Mouse (Mus musculus): Measurements from ENCODE around the gene Lamc2. TPM values are rescaled to one million over a fixed set of nuclear protein-coding genes. Genes with fewer than 3 reads are reported as not detected.

Lamc2 gene
- polyA plus RNA-seq, 1 experiment: 0.94 TPM

DNA sequence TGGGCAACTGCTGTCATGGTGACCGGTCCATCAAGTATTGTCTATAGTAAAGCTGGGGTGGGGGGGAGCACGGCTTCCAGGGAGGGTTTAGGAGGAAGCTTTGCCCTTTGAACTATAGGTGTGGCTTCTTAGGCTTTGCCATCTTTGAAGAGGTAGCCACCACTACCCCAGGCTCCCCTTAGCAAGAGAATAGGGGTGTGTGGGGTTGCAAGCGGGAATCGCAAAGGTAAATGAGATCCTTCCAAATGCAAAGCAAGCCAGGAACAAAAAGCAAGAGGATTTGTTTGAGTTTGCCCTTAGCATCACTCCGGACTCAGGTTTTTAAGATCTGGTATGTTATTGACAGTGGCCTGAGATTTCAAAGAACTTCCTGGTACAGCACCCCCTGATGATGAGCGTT, 90.9 kb downstream of the Lamc2 start:
- H3K4me1 ChIP-seq (ENCODE audit: control insufficient read depth, insufficient read depth, low read length): no peaks in the 10 kb centered on the region; the same call in 1 of the 2 replicates
- H3K4me3 ChIP-seq (ENCODE audit: control insufficient read depth, low read depth, low read length): no peak overlapping the region
- H3K36me3 ChIP-seq (ENCODE audit: control insufficient read depth, insufficient read depth, low read length): no peaks in the 10 kb centered on the region
- TF ChIP-seq CTCF (IDR thresholded peaks at IDR 0.05; ENCODE audit: control insufficient read depth, insufficient read depth, insufficient replicate concordance, low read depth, low read length) (no peak), POLR2A (IDR thresholded peaks at IDR 0.05; ENCODE audit: control insufficient read depth, low read depth, low read length) (no peak)
- no peaks in the 10 kb centered on the region for H3K27me3 ChIP-seq (ENCODE audit: control insufficient read depth, insufficient read depth, low read length)
- H3K27ac ChIP-seq (ENCODE audit: control insufficient read depth, insufficient read depth, low read depth, low read length): no peak overlapping the region

DNA sequence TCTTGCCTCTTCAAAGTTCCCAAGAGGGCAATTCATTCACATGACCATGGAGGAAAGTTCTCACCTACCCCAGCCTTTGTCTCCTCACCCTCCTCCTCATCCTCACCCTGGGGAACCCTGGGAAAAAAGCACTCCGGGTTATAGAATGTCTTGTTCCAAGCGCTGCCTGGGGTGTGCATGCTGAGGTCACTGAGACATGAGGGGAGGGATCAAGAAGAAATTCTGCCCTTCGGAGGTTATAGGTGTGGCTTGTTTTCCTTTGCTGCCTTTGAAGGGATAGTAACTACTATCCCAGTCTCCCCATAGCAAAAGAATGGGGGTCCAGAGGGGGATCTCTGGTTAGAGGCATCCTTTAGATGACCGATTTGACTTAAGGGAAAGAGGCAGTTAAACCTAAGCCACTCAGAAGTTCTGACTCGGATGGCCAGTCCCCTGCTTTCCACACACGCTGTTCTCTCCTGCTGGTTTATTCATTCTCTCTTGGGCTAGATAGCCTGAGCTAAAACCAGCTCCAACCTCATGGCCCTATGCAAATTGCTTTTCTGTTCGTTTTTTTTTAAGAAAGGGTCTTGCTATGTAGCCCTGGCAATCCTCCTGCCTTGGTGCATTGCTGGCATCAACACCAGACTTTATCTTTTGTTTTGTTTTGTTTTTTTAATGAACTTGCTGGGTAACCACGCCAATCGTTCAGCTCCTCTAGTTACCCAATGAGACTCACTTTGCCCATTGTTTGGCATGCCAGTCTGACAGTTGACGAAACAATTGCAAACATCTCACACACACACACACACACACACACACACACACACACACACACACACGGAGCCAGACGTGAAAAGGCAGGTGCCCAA, 91.8 kb downstream of the Lamc2 start:
- Histone ChIP-seq H3K4me3 (ENCODE audit: control insufficient read depth, low read depth, low read length) (no peak overlapping the region), H3K36me3 (ENCODE audit: control insufficient read depth, insufficient read depth, low read length) (no peaks in the 10 kb centered on the region), H3K4me1 (ENCODE audit: control insufficient read depth, insufficient read depth, low read length) (no peaks in the 10 kb centered on the region; the same call in 1 of the 2 replicates), H3K27me3 (ENCODE audit: control insufficient read depth, insufficient read depth, low read length) (no peaks in the 10 kb centered on the region), H3K27ac (ENCODE audit: control insufficient read depth, insufficient read depth, low read depth, low read length) (no peak overlapping the region)
- no peak for TF ChIP-seq POLR2A (IDR thresholded peaks at IDR 0.05; ENCODE audit: control insufficient read depth, low read depth, low read length)
- TF ChIP-seq CTCF (IDR thresholded peaks at IDR 0.05; ENCODE audit: control insufficient read depth, insufficient read depth, insufficient replicate concordance, low read depth, low read length): no peak

DNA sequence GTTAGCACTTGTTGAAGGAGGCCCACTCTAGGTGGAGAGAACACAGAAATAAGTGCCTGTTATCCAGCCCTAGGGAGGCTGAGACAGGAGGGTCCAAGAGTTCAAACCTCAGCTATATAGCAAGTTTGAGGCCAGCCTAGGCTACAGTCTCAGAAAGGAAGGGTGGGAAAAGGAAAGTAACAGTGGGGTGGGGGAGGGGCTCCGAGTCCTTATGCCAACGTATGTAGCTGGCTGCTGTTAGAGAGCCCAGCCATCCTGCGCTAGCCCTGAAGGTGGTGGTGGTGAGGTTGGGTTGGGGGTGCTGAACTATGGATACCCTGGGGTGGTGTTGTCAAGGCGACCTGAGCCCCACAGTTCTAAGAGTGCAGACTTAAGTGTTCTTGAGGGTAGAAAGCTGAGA, 92.7 kb downstream of the Lamc2 start:
- Histone ChIP-seq H3K36me3 (ENCODE audit: control insufficient read depth, insufficient read depth, low read length) (no peaks in the 10 kb centered on the region), H3K27ac (ENCODE audit: control insufficient read depth, insufficient read depth, low read depth, low read length) (no peak overlapping the region), H3K27me3 (ENCODE audit: control insufficient read depth, insufficient read depth, low read length) (no peaks in the 10 kb centered on the region), H3K4me3 (ENCODE audit: control insufficient read depth, low read depth, low read length) (no peak overlapping the region), H3K4me1 (ENCODE audit: control insufficient read depth, insufficient read depth, low read length) (no peaks in the 10 kb centered on the region; the same call in 1 of the 2 replicates)
- TF ChIP-seq CTCF (IDR thresholded peaks at IDR 0.05; ENCODE audit: control insufficient read depth, insufficient read depth, insufficient replicate concordance, low read depth, low read length) (no peak), POLR2A (IDR thresholded peaks at IDR 0.05; ENCODE audit: control insufficient read depth, low read depth, low read length) (no peak)

DNA sequence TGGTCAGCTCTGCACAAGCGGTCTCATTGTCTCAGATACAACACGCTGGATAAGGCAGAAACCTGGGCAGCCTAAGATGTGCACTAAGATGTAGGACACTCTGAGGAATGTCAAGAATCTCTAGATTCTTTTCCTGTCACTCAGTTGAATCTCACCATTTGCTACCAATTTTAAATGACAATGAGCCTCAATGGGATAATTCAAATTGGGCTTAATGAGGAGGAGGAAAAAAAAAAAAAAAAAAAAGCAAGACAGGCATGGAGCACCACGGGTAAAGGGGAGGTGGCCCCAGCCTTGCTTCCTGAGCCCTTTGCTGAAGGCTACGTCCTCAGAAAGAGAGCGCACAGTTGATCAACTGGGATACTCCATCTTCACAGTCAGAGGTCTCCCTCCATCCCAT, 93.1 kb downstream of the Lamc2 start:
- Histone ChIP-seq H3K4me3 (ENCODE audit: control insufficient read depth, low read depth, low read length) (no peak overlapping the region), H3K4me1 (ENCODE audit: control insufficient read depth, insufficient read depth, low read length) (no peaks in the 10 kb centered on the region; the same call in 1 of the 2 replicates)

DNA sequence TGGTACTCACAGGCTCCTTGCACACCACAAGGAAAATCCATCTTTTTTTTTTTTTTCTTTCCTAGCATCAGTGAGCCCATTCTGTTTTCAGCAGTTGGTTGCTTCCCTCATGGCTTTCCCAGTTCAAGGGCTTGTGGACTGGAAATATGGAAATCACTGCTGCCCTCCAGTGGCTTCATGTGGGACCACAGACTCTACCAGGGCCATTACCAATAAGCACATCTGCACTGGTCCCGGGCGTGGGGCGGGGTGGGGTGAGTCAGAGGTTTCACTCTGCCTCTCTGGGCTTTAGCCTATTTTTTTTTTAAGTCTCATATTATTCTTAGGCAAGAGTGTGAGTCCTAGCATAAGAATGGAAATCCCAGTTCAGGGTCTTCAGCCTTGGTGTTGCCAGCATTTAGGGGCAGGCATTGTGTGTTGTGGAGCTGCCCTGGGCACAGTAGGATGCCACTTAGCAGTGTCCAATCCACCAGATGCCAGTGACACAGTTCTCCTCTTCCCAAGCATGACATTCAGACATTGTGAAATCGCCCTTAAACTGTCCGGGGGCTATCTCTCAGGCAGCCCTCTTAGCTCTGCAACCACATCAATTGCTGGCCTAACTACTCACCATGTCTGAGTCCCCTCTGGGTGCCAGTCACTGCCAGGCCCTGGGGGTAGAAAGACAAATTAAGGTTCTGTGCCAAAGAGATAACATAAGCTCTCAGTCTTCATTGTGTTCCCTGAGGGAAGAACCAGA, 93.8 kb downstream of the Lamc2 start:
- no peaks in the 10 kb centered on the region; the same call in 1 of the 2 replicates for H3K4me1 ChIP-seq (ENCODE audit: control insufficient read depth, insufficient read depth, low read length)
- no peaks in the 10 kb centered on the region for H3K27me3 ChIP-seq (ENCODE audit: control insufficient read depth, insufficient read depth, low read length)
- TF ChIP-seq POLR2A (IDR thresholded peaks at IDR 0.05; ENCODE audit: control insufficient read depth, low read depth, low read length) (no peak), CTCF (IDR thresholded peaks at IDR 0.05; ENCODE audit: control insufficient read depth, insufficient read depth, insufficient replicate concordance, low read depth, low read length) (peak; percentile 26; the same call in 1 of the 2 replicates)
- H3K4me3 ChIP-seq (ENCODE audit: control insufficient read depth, low read depth, low read length): no peak overlapping the region
- no peak overlapping the region for H3K27ac ChIP-seq (ENCODE audit: control insufficient read depth, insufficient read depth, low read depth, low read length)
- H3K36me3 ChIP-seq (ENCODE audit: control insufficient read depth, insufficient read depth, low read length): no peaks in the 10 kb centered on the region

More for the DNA sequence above, 93.1 kb downstream of the Lamc2 start:
- Histone ChIP-seq H3K27ac (ENCODE audit: control insufficient read depth, insufficient read depth, low read depth, low read length) (no peak overlapping the region), H3K36me3 (ENCODE audit: control insufficient read depth, insufficient read depth, low read length) (no peaks in the 10 kb centered on the region), H3K27me3 (ENCODE audit: control insufficient read depth, insufficient read depth, low read length) (no peaks in the 10 kb centered on the region)
- no peak for TF ChIP-seq CTCF (IDR thresholded peaks at IDR 0.05; ENCODE audit: control insufficient read depth, insufficient read depth, insufficient replicate concordance, low read depth, low read length)
- TF ChIP-seq POLR2A (IDR thresholded peaks at IDR 0.05; ENCODE audit: control insufficient read depth, low read depth, low read length): no peak

DNA sequence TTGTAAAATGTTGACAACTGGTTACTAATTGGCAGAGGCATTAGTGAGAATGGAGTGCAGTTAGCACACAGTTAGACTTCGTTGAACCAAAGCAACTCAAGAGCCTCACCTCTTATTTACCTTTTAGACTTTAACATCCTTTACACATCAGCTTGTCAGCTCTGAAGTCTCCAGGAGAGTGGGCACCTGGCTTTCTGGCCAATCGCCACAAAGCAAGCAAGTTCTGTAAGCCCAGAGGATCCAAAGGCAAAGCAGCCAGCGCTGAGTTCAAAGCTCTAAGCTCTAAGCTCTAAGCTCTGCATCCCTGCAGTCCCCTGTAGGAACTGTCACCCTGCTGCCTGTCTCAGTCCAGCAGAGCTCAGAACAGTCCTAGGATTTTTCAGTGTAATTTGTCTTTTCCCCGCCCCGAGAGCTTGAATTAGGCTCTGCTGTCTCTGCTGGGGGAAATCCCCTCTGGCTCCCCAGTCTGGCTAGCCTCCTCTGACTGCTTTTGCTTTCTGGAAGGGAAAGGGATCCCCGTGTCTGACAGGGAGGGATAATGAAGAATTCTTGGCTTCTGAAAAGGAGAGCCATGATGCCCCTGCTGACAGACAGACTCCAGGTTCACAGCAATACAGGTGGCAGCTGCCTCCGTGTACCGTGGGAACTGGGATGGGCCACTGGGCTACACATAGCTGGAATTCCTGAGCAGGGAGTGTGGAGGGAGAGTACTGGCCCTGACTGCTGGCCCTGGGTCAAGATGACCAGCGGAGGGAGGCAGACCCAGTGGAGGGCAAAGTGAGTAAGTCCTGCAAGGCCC, 94.6 kb downstream of the Lamc2 start:
- Histone ChIP-seq H3K4me3 (ENCODE audit: control insufficient read depth, low read depth, low read length) (no peak overlapping the region), H3K27ac (ENCODE audit: control insufficient read depth, insufficient read depth, low read depth, low read length) (no peak overlapping the region), H3K4me1 (ENCODE audit: control insufficient read depth, insufficient read depth, low read length) (no peaks in the 10 kb centered on the region; the same call in 1 of the 2 replicates), H3K27me3 (ENCODE audit: control insufficient read depth, insufficient read depth, low read length) (no peaks in the 10 kb centered on the region), H3K36me3 (ENCODE audit: control insufficient read depth, insufficient read depth, low read length) (no peaks in the 10 kb centered on the region)
- TF ChIP-seq POLR2A (IDR thresholded peaks at IDR 0.05; ENCODE audit: control insufficient read depth, low read depth, low read length): no peak
- no peak for TF ChIP-seq CTCF (IDR thresholded peaks at IDR 0.05; ENCODE audit: control insufficient read depth, insufficient read depth, insufficient replicate concordance, low read depth, low read length)
